Mouse (Mus musculus): ENCODE results near the gene Ano3. TPM values are rescaled to one million over a fixed set of nuclear protein-coding genes. Genes with fewer than 3 reads are reported as not detected.

Gene Ano3
- polyA plus RNA-seq, 1 experiment from 2014 or later: 0.08 TPM

- ATAC-seq (ENCODE audit: insufficient number of reproducible peaks, low FRiP score, low TSS enrichment, low read depth): no peak
- Histone ChIP-seq H3K4me3 (no peak overlapping the region), H3K4me1 (no peaks in the 10 kb centered on the region), H3K9ac (no peak overlapping the region), H3K27ac (no peak overlapping the region), H3K27me3 (no peaks in the 10 kb centered on the region), H3K36me3 (no peaks in the 10 kb centered on the region), H3K9me3 (no peaks in the 10 kb centered on the region), H3K4me2 (no peak overlapping the region)
- 64% methylated on average over 3 of the region's 3 CpGs for WGBS
Measured at GRCm38 (mm10) chr2:110795433-110795832, 155.3 kb downstream of the Ano3 start.

GRCm38 (mm10) chr2:110787396-110787795 lies 163.3 kb downstream of the Ano3 start:
- Histone ChIP-seq H3K9me3 (no peaks in the 10 kb centered on the region), H3K4me2 (no peak overlapping the region), H3K4me3 (no peak overlapping the region), H3K27me3 (no peaks in the 10 kb centered on the region), H3K9ac (no peak overlapping the region), H3K4me1 (no peaks in the 10 kb centered on the region), H3K27ac (no peak overlapping the region), H3K36me3 (no peaks in the 10 kb centered on the region)
- 82% methylated on average over 3 of the region's 3 CpGs for WGBS
- ATAC-seq (ENCODE audit: insufficient number of reproducible peaks, low FRiP score, low TSS enrichment, low read depth): no peak

- Histone ChIP-seq H3K9ac (no peak overlapping the region), H3K27me3 (no peaks in the 10 kb centered on the region), H3K4me2 (no peak overlapping the region), H3K36me3 (no peaks in the 10 kb centered on the region), H3K4me1 (no peaks in the 10 kb centered on the region), H3K27ac (no peak overlapping the region), H3K4me3 (no peak overlapping the region), H3K9me3 (no peaks in the 10 kb centered on the region)
- 90% methylated on average over 2 of the region's 2 CpGs for WGBS
- ATAC-seq (ENCODE audit: insufficient number of reproducible peaks, low FRiP score, low TSS enrichment, low read depth): no peak
Measured at GRCm38 (mm10) chr2:110759434-110759833, 191.3 kb downstream of the Ano3 start.

- Histone ChIP-seq H3K4me2 (no peak overlapping the region), H3K9ac (no peak overlapping the region), H3K4me1 (no peaks in the 10 kb centered on the region), H3K27ac (no peak overlapping the region), H3K9me3 (no peaks in the 10 kb centered on the region), H3K4me3 (no peak overlapping the region), H3K36me3 (no peaks in the 10 kb centered on the region), H3K27me3 (no peaks in the 10 kb centered on the region)
- ATAC-seq (ENCODE audit: insufficient number of reproducible peaks, low FRiP score, low TSS enrichment, low read depth): no peak
- 71% methylated on average over 2 of the region's 2 CpGs for WGBS
Measured at GRCm38 (mm10) chr2:110757556-110757955, 193.2 kb downstream of the Ano3 start.

- H3K4me3 ChIP-seq: no peak overlapping the region
- no peaks in the 10 kb centered on the region for H3K4me1 ChIP-seq
- 62% methylated on average over 1 of the region's 1 CpGs for WGBS
- H3K27me3 ChIP-seq: no peaks in the 10 kb centered on the region
- H3K9ac ChIP-seq: no peak overlapping the region
- H3K36me3 ChIP-seq: no peaks in the 10 kb centered on the region
- ATAC-seq (ENCODE audit: insufficient number of reproducible peaks, low FRiP score, low TSS enrichment, low read depth): no peak
- H3K9me3 ChIP-seq: no peaks in the 10 kb centered on the region
- H3K4me2 ChIP-seq: no peak overlapping the region
- no peak overlapping the region for H3K27ac ChIP-seq
Measured at GRCm38 (mm10) chr2:110740493-110740892, 210.2 kb downstream of the Ano3 start.

- no peak overlapping the region for H3K4me3 ChIP-seq
- ATAC-seq (ENCODE audit: insufficient number of reproducible peaks, low FRiP score, low TSS enrichment, low read depth): no peak
- H3K27me3 ChIP-seq: no peaks in the 10 kb centered on the region
- H3K9ac ChIP-seq: no peak overlapping the region
- H3K9me3 ChIP-seq: no peaks in the 10 kb centered on the region
- H3K4me1 ChIP-seq: no peaks in the 10 kb centered on the region
- no peak overlapping the region for H3K4me2 ChIP-seq
- H3K27ac ChIP-seq: no peak overlapping the region
- H3K36me3 ChIP-seq: no peaks in the 10 kb centered on the region
- WGBS: 69% methylated on average over 1 of the region's 1 CpGs
Measured at GRCm38 (mm10) chr2:110739781-110740180, 210.9 kb downstream of the Ano3 start.

- H3K27me3 ChIP-seq: no peaks in the 10 kb centered on the region
- H3K36me3 ChIP-seq: no peaks in the 10 kb centered on the region
- no peak overlapping the region for H3K4me3 ChIP-seq
- WGBS: 61% methylated on average over 2 of the region's 2 CpGs
- H3K27ac ChIP-seq: no peak overlapping the region
- H3K4me2 ChIP-seq: no peak overlapping the region
- H3K4me1 ChIP-seq: no peaks in the 10 kb centered on the region
- ATAC-seq (ENCODE audit: insufficient number of reproducible peaks, low FRiP score, low TSS enrichment, low read depth): no peak
- no peaks in the 10 kb centered on the region for H3K9me3 ChIP-seq
- no peak overlapping the region for H3K9ac ChIP-seq
Measured at GRCm38 (mm10) chr2:110737981-110738380, 212.7 kb downstream of the Ano3 start.

- Histone ChIP-seq H3K4me3 (no peak overlapping the region), H3K9me3 (no peaks in the 10 kb centered on the region), H3K36me3 (no peaks in the 10 kb centered on the region), H3K27me3 (no peaks in the 10 kb centered on the region), H3K27ac (no peak overlapping the region), H3K9ac (no peak overlapping the region), H3K4me1 (no peaks in the 10 kb centered on the region), H3K4me2 (no peak overlapping the region)
- no peak for ATAC-seq (ENCODE audit: insufficient number of reproducible peaks, low FRiP score, low TSS enrichment, low read depth)
- 78% methylated on average over 4 of the region's 4 CpGs for WGBS
Measured at GRCm38 (mm10) chr2:110737236-110737635, 213.5 kb downstream of the Ano3 start.

- Histone ChIP-seq H3K4me1 (no peaks in the 10 kb centered on the region), H3K27me3 (no peaks in the 10 kb centered on the region), H3K4me3 (no peak overlapping the region), H3K9ac (no peak overlapping the region), H3K36me3 (no peaks in the 10 kb centered on the region), H3K27ac (no peak overlapping the region), H3K4me2 (no peak overlapping the region), H3K9me3 (no peaks in the 10 kb centered on the region)
- ATAC-seq (ENCODE audit: insufficient number of reproducible peaks, low FRiP score, low TSS enrichment, low read depth): no peak
Measured at GRCm38 (mm10) chr2:110726106-110726505, 224.6 kb downstream of the Ano3 start.

- 86% methylated on average over 1 of the region's 1 CpGs for WGBS
- H3K4me1 ChIP-seq: no peaks in the 10 kb centered on the region
- no peaks in the 10 kb centered on the region for H3K36me3 ChIP-seq
- H3K4me2 ChIP-seq: no peak overlapping the region
- H3K9me3 ChIP-seq: no peaks in the 10 kb centered on the region
- no peak for ATAC-seq (ENCODE audit: insufficient number of reproducible peaks, low FRiP score, low TSS enrichment, low read depth)
- H3K9ac ChIP-seq: no peak overlapping the region
- no peak overlapping the region for H3K27ac ChIP-seq
- no peaks in the 10 kb centered on the region for H3K27me3 ChIP-seq
- H3K4me3 ChIP-seq: no peak overlapping the region
Measured at GRCm38 (mm10) chr2:110722208-110722607, 228.5 kb downstream of the Ano3 start.

GRCm38 (mm10) chr2:110721290-110721753 lies 229.4 kb downstream of the Ano3 start, which contains the start of gene Muc15:
TSS of gene Muc15 (plus strand) at chr2:110721340.
- Histone ChIP-seq H3K27ac (no peak within 1 kb of the TSS), H3K27me3 (no peaks in the 10 kb centered on the region), H3K36me3 (no peaks in the 10 kb centered on the region), H3K4me2 (no peak within 1 kb of the TSS), H3K4me3 (no peak within 1 kb of the TSS), H3K9me3 (no peaks in the 10 kb centered on the region), H3K4me1 (no peaks in the 10 kb centered on the region), H3K9ac (no peak within 1 kb of the TSS)
- WGBS: 44% methylated on average over 3 of the region's 3 CpGs
- no peak for ATAC-seq (ENCODE audit: insufficient number of reproducible peaks, low FRiP score, low TSS enrichment, low read depth)

- H3K27me3 ChIP-seq: no peaks in the 10 kb centered on the region
- H3K27ac ChIP-seq: no peak overlapping the region
- H3K36me3 ChIP-seq: no peaks in the 10 kb centered on the region
- H3K9ac ChIP-seq: no peak overlapping the region
- H3K9me3 ChIP-seq: no peaks in the 10 kb centered on the region
- H3K4me1 ChIP-seq: no peaks in the 10 kb centered on the region
- H3K4me3 ChIP-seq: no peak overlapping the region
- no peak overlapping the region for H3K4me2 ChIP-seq
- no peak for ATAC-seq (ENCODE audit: insufficient number of reproducible peaks, low FRiP score, low TSS enrichment, low read depth)
Measured at GRCm38 (mm10) chr2:110719051-110719450, 231.7 kb downstream of the Ano3 start.

- no peak for ATAC-seq (ENCODE audit: insufficient number of reproducible peaks, low FRiP score, low TSS enrichment, low read depth)
- no peaks in the 10 kb centered on the region for H3K27me3 ChIP-seq
- H3K4me3 ChIP-seq: no peak overlapping the region
- H3K9me3 ChIP-seq: no peaks in the 10 kb centered on the region
- no peak overlapping the region for H3K4me2 ChIP-seq
- H3K36me3 ChIP-seq: no peaks in the 10 kb centered on the region
- no peaks in the 10 kb centered on the region for H3K4me1 ChIP-seq
- H3K27ac ChIP-seq: no peak overlapping the region
- no peak overlapping the region for H3K9ac ChIP-seq
- WGBS: 64% methylated on average over 10 of the region's 10 CpGs
Measured at GRCm38 (mm10) chr2:110710055-110710720, 240.5 kb downstream of the Ano3 start.
